Mouse (Mus musculus): Measurements from ENCODE around the gene Tnnt2.
A peak's percentile ranks its signal among the peaks of the same experiment; 100 is the strongest.

The Tnnt2 gene

GRCm38 (mm10) chr1:135855344-135855687 lies 19.2 kb downstream of the Tnnt2 start:
- DNase-seq (ENCODE audit: inconsistent ontology term), result no peak

DNA sequence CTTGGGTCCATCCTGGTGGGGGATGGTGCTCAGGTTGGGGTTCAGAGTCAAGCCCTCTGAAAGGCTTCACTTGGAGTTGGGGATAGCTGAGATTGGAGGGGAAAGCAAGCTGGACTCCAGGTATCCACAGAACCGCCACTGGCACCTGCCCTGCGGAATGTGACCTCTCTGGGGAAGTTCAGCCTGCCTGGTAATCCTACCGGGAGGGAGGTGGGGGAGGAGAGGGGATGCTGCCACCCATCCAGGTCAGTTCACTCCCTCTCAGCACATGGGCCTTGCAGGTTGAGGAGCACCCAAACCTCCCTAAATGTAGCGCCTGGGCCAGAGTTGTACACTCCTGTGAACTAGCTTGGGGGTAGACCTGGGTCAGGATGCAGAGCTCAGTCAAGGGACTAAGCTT lies 19.9 kb downstream of the Tnnt2 start:
- no peak for DNase-seq (ENCODE audit: inconsistent ontology term)

- DNase-seq (ENCODE audit: inconsistent ontology term), result no peak
Observed at GRCm38 (mm10) chr1:135857137-135857775, 21.1 kb downstream of the Tnnt2 start.

DNA sequence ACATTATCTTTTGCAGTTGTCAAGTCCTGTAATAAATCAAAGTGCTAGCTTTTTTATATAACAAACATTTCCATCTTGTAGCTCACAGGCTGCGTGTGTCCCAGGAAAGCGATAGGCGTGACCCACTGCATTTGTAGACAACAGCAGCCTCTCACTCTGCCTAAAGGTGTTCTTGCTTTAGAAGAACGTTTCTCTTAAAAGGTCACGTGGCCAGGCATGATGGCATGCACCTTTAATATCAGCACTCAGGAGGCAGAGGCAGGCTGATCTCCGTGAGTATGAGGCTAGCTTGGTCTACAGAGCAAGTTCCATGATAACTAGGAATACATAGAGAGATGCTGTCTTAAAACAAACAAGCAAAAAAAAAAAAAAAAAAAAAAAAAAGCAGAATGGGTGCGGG lies 22.4 kb downstream of the Tnnt2 start:
- no peak for DNase-seq (ENCODE audit: inconsistent ontology term)

DNA sequence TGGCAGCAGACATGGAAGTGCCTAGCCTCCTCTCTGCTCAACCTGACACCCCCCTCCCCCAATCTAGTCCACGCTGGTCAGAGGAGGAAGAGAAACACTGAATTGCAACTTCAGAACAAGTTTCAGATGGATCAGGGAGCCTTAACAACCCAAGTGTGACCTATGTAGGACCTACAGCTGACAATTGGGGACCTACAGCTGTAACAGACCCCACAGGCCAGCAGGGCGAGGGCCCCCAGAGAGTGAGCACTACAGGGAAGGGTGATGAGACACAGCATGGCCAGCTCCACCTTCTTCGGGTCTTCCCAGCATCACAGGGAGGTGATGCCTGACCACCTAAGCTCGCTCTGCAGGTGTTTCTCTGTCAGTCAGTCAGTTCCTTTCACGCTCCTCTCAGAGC lies 24.9 kb downstream of the Tnnt2 start:
- no peak for DNase-seq (ENCODE audit: inconsistent ontology term)

GRCm38 (mm10) chr1:135861980-135862552 lies 25.9 kb downstream of the Tnnt2 start:
- peak; percentile 75 for DNase-seq (ENCODE audit: inconsistent ontology term)

- no peak for DNase-seq (ENCODE audit: inconsistent ontology term)
Observed at GRCm38 (mm10) chr1:135862561-135862960, 26.4 kb downstream of the Tnnt2 start.

- DNase-seq (ENCODE audit: inconsistent ontology term), result no peak
Observed at GRCm38 (mm10) chr1:135863786-135864335, 27.7 kb downstream of the Tnnt2 start.

DNA sequence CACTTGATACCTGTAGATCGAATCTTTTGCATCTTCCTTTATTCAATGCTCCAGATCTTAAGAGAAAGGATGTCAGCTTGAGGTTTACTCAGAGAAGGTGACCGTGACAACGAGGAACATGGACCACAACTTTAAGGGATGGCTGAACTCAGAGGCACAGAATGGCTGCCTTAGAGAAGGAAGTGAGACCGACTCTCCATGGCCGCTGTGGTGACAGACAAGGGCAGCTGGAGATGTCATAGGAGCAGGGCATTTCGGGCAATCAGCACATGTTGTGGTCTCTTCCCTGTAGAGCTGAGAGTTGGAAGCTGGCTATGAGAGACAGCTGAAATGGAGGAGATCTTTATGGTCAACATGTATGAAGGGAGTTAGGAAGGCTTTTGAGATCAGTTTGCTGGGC lies 28.7 kb downstream of the Tnnt2 start:
- DNase-seq (ENCODE audit: inconsistent ontology term), result no peak

DNA sequence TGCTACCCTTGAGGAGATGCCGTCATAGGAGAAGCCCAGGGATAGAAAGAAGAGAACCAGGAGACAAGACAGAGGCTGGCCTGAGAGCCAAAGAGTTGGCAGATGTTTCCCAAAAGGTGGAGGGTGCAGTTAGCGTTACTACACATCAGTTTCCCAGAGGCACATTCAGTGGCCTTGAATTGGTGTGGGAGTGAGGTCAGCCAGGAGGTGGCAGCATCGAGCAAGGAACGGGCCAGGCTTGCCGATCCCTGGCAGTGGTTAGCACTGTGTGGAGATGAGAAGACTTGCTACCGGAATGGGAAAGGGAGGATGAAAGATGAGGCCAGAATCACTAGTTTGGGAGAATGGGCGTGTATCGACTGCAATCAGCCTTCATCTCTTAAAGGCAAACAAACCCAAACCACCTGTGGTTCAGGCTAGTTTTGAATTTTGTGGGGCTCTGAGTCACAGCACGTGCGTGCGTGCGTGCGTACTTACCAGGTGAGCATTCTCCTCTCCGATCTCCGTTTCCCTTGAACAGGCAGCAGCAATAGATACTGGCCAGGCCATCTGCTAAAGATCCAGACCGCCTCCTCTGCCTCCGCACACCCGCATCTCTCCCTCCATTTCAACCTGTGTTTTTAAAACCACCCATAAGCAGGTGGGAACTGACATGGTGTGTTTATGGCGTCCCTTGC lies 29.5 kb downstream of the Tnnt2 start:
- peak; percentile 68 for DNase-seq (ENCODE audit: inconsistent ontology term)

DNA sequence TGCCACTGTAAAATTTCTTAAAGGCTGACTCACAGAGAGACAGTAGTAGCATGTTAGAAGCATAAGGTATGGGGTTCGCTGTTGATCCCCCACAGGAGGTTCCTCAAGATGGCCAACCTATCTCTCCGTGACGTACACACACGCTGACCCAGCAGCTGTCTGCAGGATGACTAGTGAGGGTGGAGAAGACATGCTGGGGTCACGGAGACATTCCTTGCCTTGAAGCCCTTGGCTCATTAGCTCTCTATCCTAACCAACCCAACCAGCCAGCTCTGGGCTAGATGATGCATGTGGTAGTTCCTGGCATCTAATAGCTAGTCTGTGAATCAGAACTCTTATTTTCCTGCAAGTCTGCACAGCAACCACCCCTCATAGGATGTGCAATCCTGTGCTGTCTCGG lies 32.4 kb downstream of the Tnnt2 start:
- DNase-seq (ENCODE audit: inconsistent ontology term), result no peak

DNA sequence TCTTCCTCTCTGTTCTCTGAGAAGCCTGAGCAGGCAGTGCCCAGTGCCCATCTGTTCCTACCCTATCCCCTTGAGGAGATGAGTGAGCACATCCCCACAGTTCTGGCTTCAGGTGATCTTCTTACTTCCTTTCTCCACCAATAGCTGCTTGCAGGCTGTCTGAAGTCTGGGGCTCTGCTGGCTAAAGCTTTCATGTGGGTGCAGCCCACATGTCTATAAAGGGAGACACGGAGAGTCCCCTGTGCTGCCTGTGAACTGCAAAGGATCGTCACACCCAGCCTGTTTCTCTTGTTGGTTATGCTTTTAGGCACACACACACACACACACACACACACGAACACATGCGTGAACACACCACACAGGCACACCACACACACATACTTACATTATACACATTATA lies 36.8 kb downstream of the Tnnt2 start:
- no peak for DNase-seq (ENCODE audit: inconsistent ontology term)

- DNase-seq (ENCODE audit: inconsistent ontology term), result no peak
Observed at GRCm38 (mm10) chr1:135877248-135877647, 41.1 kb downstream of the Tnnt2 start.

- no peak for DNase-seq (ENCODE audit: inconsistent ontology term)
Observed at GRCm38 (mm10) chr1:135882385-135883109, 46.4 kb downstream of the Tnnt2 start.

- DNase-seq (ENCODE audit: inconsistent ontology term), result no peak
Observed at GRCm38 (mm10) chr1:135889461-135890185, 53.5 kb downstream of the Tnnt2 start.

GRCm38 (mm10) chr1:135891424-135892216 lies 55.5 kb downstream of the Tnnt2 start:
- DNase-seq (ENCODE audit: inconsistent ontology term), result no peak

GRCm38 (mm10) chr1:135892233-135892632 lies 56.1 kb downstream of the Tnnt2 start:
- DNase-seq (ENCODE audit: inconsistent ontology term), result no peak

DNA sequence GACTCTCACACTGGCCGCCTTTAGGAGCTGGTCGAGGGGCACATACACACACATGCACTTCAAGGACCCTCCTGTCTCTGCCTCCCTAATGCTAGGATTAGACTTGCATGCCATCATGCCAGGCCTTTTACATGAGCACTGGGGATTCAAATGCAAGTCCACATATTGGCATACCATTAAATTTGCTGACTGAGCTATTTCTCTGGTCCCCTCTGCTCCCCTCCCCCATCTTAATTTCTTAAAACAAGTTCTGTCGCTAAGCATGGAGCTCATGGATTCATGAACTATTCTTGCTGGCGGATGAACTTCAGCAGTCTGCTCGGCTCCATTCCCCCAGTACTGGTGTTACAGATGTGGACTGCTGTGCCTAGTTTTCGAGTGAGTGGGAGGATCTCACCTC lies 56.6 kb downstream of the Tnnt2 start:
- DNase-seq (ENCODE audit: inconsistent ontology term), result no peak

GRCm38 (mm10) chr1:135893377-135893776 lies 57.2 kb downstream of the Tnnt2 start:
- DNase-seq (ENCODE audit: inconsistent ontology term), result peak; percentile 40

DNA sequence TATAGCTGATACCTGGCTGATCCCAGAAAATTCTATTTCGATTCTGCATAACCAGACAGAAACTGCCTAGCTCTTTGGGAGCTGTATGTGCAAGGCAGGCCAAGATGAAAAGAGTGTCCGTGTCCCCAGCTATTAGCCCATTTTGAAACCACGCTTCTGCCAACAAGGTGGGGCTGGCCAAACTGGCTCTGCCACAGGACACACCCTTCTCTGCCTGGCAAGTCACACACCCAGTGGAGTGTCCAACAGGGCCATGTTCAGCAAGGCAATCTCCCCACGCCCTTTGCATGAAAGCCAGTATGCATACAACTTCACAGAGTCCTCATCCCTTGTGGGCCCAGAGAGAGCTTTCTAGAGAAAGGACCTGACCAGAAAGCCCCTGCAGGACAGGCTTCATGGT lies 59.2 kb downstream of the Tnnt2 start:
- no peak for DNase-seq (ENCODE audit: inconsistent ontology term)

DNA sequence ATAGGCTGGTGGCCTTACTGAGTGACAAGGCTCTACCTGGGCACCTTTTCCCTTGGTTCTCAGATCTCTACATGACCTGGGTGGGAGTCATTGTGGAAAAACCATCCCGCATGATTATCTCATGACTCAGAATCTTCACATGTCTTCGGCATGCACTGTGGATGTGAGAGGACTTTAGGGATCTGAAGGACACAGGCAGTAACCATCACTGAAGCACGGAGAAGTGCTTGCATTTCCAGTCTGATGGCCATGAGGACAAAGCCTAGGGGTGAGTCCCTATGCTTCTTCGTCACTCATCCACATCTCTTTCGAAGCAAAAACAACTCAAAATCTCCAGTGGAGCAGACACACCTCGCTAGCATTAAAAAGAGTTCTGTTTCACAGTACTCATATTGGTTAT lies 63.1 kb downstream of the Tnnt2 start:
- no peak for DNase-seq (ENCODE audit: inconsistent ontology term)
